Mouse (Mus musculus) embryo, embryonic 9.5 days (tissue): Measurements from ENCODE around the gene Pebp1.

Source experiments
- DNase-seq: peaks from one replicate; pipeline ENCODE4 v3.0.0-alpha.2; 2017; ENCODE audit errors: extremely low spot score

The Pebp1 gene

GRCm38 (mm10) chr5:117240321-117240731, 47.1 kb downstream of the Pebp1 start:
- no peak for DNase-seq

- DNase-seq, result no peak
Measured at GRCm38 (mm10) chr5:117239106-117239505, 48.3 kb downstream of the Pebp1 start.

- DNase-seq, result no peak
Measured at GRCm38 (mm10) chr5:117236540-117236939, 50.9 kb downstream of the Pebp1 start.
